Mouse (Mus musculus) myocyte (in vitro differentiated cells): ENCODE data around the gene Zfp423.

Experiments
- MYOG ChIP-seq, 3 experiments: IDR thresholded peaks; one replicate each; pipeline ENCODE4 v1.6.1; 2011; ENCODE audit warnings: control low read depth in 2 of 3, low read depth in 2 of 3, mild to moderate bottlenecking in 2 of 3; ENCODE audit not compliant: insufficient read length in 2 of 3, control insufficient read depth in 1 of 3, insufficient read depth in 1 of 3
- USF1 ChIP-seq: IDR thresholded peaks from one replicate; pipeline ENCODE4 v1.6.1; 2011; ENCODE audit warnings: low read depth, mild to moderate bottlenecking, control low read depth, moderate library complexity

DNA sequence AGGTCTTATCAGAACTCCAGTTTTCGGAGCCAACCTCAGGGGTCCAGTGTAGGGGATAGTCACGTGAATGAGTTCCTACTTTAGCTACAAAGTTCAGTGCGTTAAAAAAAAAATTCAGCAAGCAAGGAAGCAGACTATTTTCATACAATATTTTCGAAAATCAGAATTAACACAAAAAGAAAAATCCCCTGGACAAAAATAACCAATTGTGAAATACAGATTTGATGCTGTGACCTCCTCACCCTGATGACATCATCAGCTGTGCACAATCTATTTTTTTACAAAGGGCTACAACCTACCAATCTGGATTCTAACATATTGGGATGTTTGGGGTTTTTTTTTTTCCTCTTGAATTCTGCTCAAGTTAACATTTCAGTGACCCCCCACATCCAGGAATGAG lies 301.9 kb downstream of the Zfp423 start:
- TF ChIP-seq MYOG (IDR thresholded peaks at IDR 0.05; ENCODE audit: control insufficient read depth in 1 of 3, insufficient read depth in 1 of 3, insufficient read length in 2 of 3, low read depth in 2 of 3) (no peak), USF1 (no peak)
